Mouse (Mus musculus): ENCODE results near the gene Cit.

- TF ChIP-seq CTCF (IDR thresholded peaks at IDR 0.05; ENCODE audit: low read depth) (no peak), EP300 (optimal IDR thresholded peaks at IDR 0.05) (no peak)
Measured at GRCm38 (mm10) chr5:115859461-115859860, 14.4 kb downstream of the Cit start.
